Mouse (Mus musculus) embryo, embryonic 11 days (tissue): ENCODE results near the gene Herc1.
"Not testable (repeated sequence)": the region's sequence is repeated elsewhere in the genome, so short reads cannot be mapped to it uniquely, and the experiment has no call there.

Source experiments
- DNase-seq: peaks from one replicate; pipeline ENCODE4 v3.0.0-alpha.2; 2015

Herc1 gene

GRCm38 (mm10) chr9:66349144-66349859, 948 bp upstream of the Herc1 start:
- no peak for DNase-seq

- peak; percentile 19 for DNase-seq
These were observed 659 bp downstream of the Herc1 start for GRCm38 (mm10) chr9:66350788-66351430.

- DNase-seq: no peak
These were observed 2.5 kb downstream of the Herc1 start for GRCm38 (mm10) chr9:66352704-66353103.

GRCm38 (mm10) chr9:66359135-66359534, 8.9 kb downstream of the Herc1 start:
- DNase-seq: no peak

GRCm38 (mm10) chr9:66360143-66360690, 10.0 kb downstream of the Herc1 start:
- DNase-seq: no peak

GRCm38 (mm10) chr9:66368890-66369433, 18.7 kb downstream of the Herc1 start:
- no peak for DNase-seq

- DNase-seq: no peak
These were observed 20.1 kb downstream of the Herc1 start for GRCm38 (mm10) chr9:66370334-66370733.

GRCm38 (mm10) chr9:66370847-66371246, 20.6 kb downstream of the Herc1 start:
- no peak for DNase-seq

- no peak for DNase-seq
These were observed 23.2 kb downstream of the Herc1 start for GRCm38 (mm10) chr9:66373432-66373831.

GRCm38 (mm10) chr9:66374495-66375478, 24.5 kb downstream of the Herc1 start:
- DNase-seq: no peak

GRCm38 (mm10) chr9:66383417-66383816, 33.2 kb downstream of the Herc1 start:
- no peak for DNase-seq

GRCm38 (mm10) chr9:66390338-66390737, 40.1 kb downstream of the Herc1 start:
- not testable (repeated sequence) for DNase-seq

GRCm38 (mm10) chr9:66393304-66393703, 43.1 kb downstream of the Herc1 start:
- DNase-seq: no peak

GRCm38 (mm10) chr9:66423492-66423891, 73.2 kb downstream of the Herc1 start:
- no peak for DNase-seq

- no peak for DNase-seq
These were observed 89.8 kb downstream of the Herc1 start for GRCm38 (mm10) chr9:66440007-66440406.

- no peak for DNase-seq
These were observed 98.0 kb downstream of the Herc1 start for GRCm38 (mm10) chr9:66448253-66448652.

- DNase-seq: peak; percentile 65
These were observed 114.8 kb downstream of the Herc1 start for GRCm38 (mm10) chr9:66465087-66465486.

- no peak for DNase-seq
These were observed 127.5 kb downstream of the Herc1 start for GRCm38 (mm10) chr9:66477785-66478184.

- no peak for DNase-seq
These were observed 133.2 kb downstream of the Herc1 start for GRCm38 (mm10) chr9:66483429-66483828.

- DNase-seq: no peak
These were observed 138.5 kb downstream of the Herc1 start for GRCm38 (mm10) chr9:66488786-66489185.

- DNase-seq: no peak
These were observed 142.1 kb downstream of the Herc1 start for GRCm38 (mm10) chr9:66492361-66492760.

GRCm38 (mm10) chr9:66493992-66494391, 143.7 kb downstream of the Herc1 start:
- DNase-seq: no peak

- no peak for DNase-seq
These were observed 151.0 kb downstream of the Herc1 start for GRCm38 (mm10) chr9:66501248-66501647.
